Mouse (Mus musculus) subcutaneous adipose tissue, adult 2 months (tissue): ENCODE measurements around the gene Gm47791. TPM values are rescaled to one million over a fixed set of nuclear protein-coding genes. Genes with fewer than 3 reads are reported as not detected.

ENCODE experiments used
- polyA plus RNA-seq: library from polyadenylated mRNA; depleted of rRNA; stranded (reverse); fragments of >200 nt; gene quantifications from 2 replicates; pipeline ENCODE4 v1.2.3, GENCODE M21; 2012; ENCODE audit warnings: low replicate concordance; rRNA removed

Gene Gm47791
- polyA plus RNA-seq: not detected in 2 replicates

GRCm38 (mm10) chr1:82771022-82771586 is at the start of gene Gm47791:
Gene Gm47791, minus strand, starts transcription at chr1:82771243.

GRCm38 (mm10) chr1:82768269-82768668 is 2.8 kb downstream of the Gm47791 start, which contains the start of gene Tm4sf20:
Gene Tm4sf20, minus strand, starts transcription at chr1:82768461.

GRCm38 (mm10) chr1:82724339-82725025 is 46.6 kb downstream of the Gm47791 start, which contains the start of gene Mff:
Gene Mff, plus strand, starts transcription at chr1:82724890.

Other genes with a start within 250 kb of the Gm47791 start
- 0.75 and 2.6 TPM in 2 replicates for gene Col4a4, start 184.4 kb downstream of the Gm47791 start, polyA plus RNA-seq
- gene Col4a3, start 184.3 kb downstream of the Gm47791 start, polyA plus RNA-seq: 0.42 and 3.5 TPM in 2 replicates
- gene Mff, start 46.4 kb downstream of the Gm47791 start, polyA plus RNA-seq: 62.7 and 73.0 TPM in 2 replicates
- not detected in 2 replicates for gene Tm4sf20, start 2.8 kb downstream of the Gm47791 start, polyA plus RNA-seq
- 36.6 and 52.2 TPM in 2 replicates for gene Agfg1, start 68.2 kb upstream of the Gm47791 start, polyA plus RNA-seq
- gene A030005L19Rik, start 142.1 kb upstream of the Gm47791 start, polyA plus RNA-seq: 0.47 and 1.1 TPM in 2 replicates
- gene A030014E15Rik, start 153.7 kb upstream of the Gm47791 start, polyA plus RNA-seq: not detected in 2 replicates
- gene Gm6217, start 160.2 kb upstream of the Gm47791 start, polyA plus RNA-seq: not detected in 2 replicates
- not detected in 2 replicates for gene A030003K21Rik, start 172.1 kb upstream of the Gm47791 start, polyA plus RNA-seq
- not detected in 2 replicates for gene Gm7544, start 184.8 kb upstream of the Gm47791 start, polyA plus RNA-seq
- gene Gm47955, start 189.0 kb upstream of the Gm47791 start, polyA plus RNA-seq: not detected in 2 replicates
- gene Gm47959, start 229.3 kb upstream of the Gm47791 start, polyA plus RNA-seq: not detected in 2 replicates